Mouse (Mus musculus): Measurements from ENCODE around the gene Fgd3.

DNA sequence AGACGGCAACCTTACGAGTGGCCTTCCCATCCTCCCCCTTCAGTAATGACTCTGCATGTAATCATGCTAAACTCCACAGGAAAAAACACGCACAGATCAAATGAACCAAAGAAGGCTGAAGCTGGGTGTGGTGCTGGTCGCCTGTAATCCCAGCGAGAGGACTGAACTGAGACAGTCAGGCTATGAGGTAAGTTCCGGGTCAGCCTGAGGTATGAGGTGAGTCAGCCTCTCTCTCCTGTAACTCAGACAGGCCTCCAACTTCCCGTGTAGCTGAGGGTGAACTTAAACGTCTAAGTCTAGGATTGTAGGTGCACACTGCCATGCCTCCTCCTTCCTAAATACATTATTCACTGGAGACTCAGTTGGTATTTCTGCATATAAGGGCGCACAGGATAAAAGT, 26.0 kb downstream of the Fgd3 start:
- TF ChIP-seq CTCF (IDR thresholded peaks at IDR 0.05; ENCODE audit: low read depth, low read length) (no peak), POLR2A (IDR thresholded peaks at IDR 0.05; ENCODE audit: insufficient read depth, low read length) (no peak), EP300 (IDR thresholded peaks at IDR 0.05; ENCODE audit: insufficient read depth, low read depth, low read length) (no peak)
